Mouse (Mus musculus): ENCODE measurements at regions not wholly inside any gene's neighbourhood (a gene's known extent, or its start where the extent isn't known, plus 50 kb on each side); places are given as distances from the start of the nearest gene placed in this dataset.

- no peak for DNase-seq (ENCODE audit: low read depth, low spot score)
These were observed 378.2 kb downstream of the Gm9195 start for GRCm38 (mm10) chr14:72113377-72113993.

- no peak for DNase-seq (ENCODE audit: low read depth, low spot score)
These were observed 380.9 kb downstream of the Gm9195 start for GRCm38 (mm10) chr14:72110689-72111088.

GRCm38 (mm10) chr14:72091579-72091978 lies 400.1 kb downstream of the Gm9195 start:
- no peak for DNase-seq (ENCODE audit: low read depth, low spot score)

DNA sequence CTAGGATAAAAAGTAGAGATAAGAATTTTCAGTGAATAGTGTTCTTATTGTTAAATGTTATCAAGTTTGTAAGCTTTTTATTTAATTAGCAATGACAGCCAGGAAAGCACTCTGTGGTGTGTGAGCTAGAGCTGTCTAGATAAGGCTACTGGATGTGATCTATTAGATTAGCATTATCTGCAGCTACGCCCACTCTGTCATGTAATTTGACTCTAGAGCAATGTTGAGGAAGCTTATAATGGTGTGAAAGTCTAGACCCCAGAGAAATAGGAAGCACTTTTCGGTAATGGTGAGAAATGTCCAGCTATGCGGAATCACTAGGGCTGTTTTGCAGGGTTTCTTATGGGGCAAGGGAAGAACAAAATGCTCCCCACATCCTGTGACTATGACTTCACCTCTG lies 410.2 kb downstream of the Gm9195 start:
- DNase-seq (ENCODE audit: low read depth, low spot score), result no peak

- DNase-seq (ENCODE audit: low read depth, low spot score), result no peak
These were observed 427.4 kb downstream of the Gm9195 start for GRCm38 (mm10) chr14:72064111-72064812.

- DNase-seq (ENCODE audit: low read depth, low spot score), result no peak
These were observed 448.8 kb downstream of the Gm9195 start for GRCm38 (mm10) chr14:72042881-72043236.

GRCm38 (mm10) chr14:72042112-72042880 lies 449.3 kb downstream of the Gm9195 start:
- no peak for DNase-seq (ENCODE audit: low read depth, low spot score)

DNA sequence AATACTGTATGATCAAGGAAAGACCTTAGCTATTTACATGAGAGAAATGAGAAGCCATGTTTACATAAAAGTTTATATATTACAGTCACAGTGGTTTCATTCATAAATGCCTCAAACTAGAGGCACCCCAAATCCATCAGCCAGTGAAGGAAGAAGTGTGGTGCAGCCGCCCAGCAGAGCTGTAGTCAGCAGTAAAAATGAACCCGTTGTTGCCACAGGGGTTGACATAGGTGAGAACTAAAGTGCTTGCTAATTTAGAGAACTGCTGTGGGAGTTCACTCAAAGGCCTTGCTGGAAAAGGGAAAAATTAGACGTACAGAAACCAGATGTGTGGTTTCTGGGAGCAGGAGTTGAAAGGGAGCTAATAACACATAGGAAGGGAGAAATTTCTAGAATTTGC lies 461.2 kb downstream of the Gm9195 start:
- no peak for DNase-seq (ENCODE audit: low read depth, low spot score)

DNA sequence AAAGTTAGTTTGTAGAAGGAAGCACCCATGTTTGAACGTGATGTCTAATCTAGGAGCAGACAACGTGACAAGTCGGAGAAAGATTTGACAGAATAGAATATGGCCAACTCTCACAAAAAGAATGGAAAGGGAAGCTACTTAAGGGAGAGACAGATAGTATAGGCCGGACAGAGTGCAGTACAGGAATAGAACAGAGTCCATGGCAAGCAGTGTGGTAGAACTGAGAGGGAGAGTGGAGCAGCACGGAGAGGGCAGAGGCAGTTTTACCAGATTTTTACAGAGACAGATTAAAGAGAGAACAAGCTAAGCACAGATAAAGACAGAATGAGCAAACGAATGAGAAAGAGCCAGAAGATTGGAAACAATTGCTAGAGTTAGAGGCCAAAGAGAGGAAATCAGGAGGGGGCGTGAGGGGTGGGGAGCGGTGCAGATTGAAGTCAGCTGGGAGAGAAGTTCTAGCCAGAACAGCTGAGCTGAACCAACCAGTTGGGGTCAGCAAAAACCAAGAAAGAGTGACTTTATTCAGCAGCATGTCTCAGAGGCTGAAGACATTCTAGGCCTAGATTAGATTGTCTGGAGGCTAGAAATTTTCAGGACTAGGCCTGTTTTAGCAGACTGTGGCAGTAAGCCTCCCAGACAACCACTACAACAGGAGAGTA lies 464.1 kb downstream of the Gm9195 start:
- no peak for DNase-seq (ENCODE audit: low read depth, low spot score)

GRCm38 (mm10) chr14:72004371-72004770 lies 487.3 kb downstream of the Gm9195 start:
- no peak for DNase-seq (ENCODE audit: low read depth, low spot score)

DNA sequence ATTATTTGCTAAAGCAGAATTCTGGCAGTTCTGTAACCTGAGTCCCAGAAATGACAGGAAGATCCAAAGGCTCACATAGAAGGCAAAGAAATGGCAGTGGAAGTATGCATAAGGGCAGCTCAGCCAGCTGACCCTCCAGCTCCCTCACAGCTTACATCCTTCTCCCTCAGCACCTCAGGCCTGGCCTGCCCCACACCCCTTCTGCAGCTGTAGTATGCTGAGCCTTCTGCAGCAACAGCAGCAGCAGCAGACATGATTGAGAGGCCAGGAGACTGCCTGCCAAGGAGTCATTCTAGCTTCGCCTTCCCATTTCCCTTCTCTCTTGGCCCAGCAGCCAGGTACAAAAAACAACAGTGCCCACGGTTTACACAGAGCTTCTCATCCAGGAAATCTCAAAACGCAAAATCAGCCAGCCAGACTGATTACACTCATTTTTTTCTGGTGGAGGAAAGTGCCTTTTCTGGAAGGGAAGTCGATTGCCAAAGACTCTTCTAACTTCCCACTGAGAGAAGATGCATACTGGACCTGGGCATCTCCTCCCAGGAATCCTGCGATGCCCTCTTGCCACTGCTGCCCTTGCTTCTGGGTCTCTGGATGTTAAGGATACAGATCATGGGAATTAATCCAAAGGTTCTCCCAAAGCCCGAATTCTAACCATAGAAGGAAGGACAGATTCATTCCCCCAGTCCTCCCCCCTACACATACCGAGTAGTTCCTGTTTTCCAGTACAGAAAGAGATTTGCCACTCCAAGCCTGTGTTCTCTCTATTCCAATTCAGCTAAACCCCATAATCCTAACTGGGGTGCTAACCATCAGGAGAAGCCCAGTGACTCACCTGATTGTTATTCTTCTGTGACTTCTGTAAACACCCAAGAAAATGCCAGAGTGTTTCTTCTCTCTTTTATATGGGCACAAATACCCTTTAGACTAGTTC lies 489.2 kb downstream of the Gm9195 start:
- DNase-seq (ENCODE audit: low read depth, low spot score), result no peak

- no peak for DNase-seq (ENCODE audit: low read depth, low spot score)
These were observed 518.6 kb downstream of the Gm9195 start for GRCm38 (mm10) chr14:71973016-71973415.

DNA sequence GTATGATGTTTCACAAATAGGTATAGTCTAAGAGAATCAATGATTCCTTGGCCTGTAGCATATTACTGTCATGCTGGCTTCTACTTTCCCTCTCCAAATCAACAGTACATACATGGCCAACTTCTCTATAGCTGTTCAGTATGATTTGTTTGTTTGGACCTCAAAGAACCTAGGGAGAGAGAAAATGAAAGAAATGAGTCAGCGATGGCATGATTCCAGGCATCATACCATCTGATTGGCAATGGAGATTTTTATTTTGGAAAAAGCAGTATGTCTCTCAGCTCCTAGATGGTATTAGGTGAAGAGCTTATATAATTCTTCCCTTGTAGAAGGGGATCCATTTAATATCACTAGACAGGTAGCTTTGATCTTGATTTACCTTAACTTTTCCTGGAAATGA lies 519.1 kb downstream of the Gm9195 start:
- DNase-seq (ENCODE audit: low read depth, low spot score), result no peak

DNA sequence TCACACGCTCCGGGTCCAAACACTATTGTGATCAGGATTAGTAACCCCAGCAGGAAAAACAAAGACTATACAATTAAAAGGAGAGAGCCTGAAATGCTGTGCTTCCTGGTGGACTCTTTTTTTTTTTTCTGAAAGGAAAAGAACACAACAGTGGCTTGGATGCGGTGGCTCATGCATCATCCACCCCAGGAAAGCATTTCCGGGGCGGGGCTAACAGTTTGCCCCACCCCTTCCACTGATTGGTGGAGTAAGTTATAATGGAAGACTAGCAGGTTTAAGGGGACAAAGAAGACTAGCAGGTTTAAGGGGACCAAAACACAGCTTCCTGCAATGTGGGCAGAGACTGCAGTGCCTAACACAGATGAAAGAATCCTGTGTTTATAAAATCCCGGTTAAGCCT lies 524.0 kb downstream of the Gm9195 start:
- DNase-seq (ENCODE audit: low read depth, low spot score), result peak; percentile 1

DNA sequence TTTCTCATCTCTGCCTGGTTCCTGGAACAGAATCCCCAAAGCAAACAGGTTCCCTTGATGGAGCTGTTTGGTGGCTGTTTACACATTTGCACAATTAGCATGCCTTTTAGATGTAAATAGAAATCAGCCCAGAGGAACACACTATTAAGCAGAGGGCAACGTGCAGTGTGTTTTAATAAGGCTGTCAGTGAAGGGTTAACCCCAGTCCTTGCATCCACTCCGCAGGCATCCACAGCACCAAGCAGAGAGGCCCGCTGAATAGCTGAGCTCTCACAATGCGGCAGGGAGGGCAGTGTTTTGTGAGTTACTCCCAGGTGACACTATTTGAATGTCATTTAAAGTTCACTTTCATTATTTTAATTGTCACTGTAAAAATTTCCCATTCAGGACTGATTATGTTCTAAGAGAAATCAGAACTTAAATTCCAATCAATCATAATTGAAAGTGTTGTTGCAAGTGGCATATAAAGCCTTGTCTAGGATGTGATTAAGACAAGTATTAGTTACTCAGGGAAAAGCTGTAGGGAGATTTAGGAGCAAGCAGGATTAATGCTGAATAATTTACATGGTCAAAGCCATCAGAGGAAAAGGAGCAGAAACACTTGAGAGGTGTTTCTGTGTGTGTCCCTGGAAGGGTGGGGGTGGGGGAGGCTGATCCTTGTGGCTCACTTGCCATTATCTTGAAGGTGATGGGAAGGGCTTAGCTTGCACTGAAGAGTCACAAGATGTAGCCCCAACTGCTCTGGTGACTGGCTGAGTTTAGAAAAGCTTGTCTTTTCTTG lies 528.1 kb downstream of the Gm9195 start:
- peak; percentile 1 for DNase-seq (ENCODE audit: low read depth, low spot score)

DNA sequence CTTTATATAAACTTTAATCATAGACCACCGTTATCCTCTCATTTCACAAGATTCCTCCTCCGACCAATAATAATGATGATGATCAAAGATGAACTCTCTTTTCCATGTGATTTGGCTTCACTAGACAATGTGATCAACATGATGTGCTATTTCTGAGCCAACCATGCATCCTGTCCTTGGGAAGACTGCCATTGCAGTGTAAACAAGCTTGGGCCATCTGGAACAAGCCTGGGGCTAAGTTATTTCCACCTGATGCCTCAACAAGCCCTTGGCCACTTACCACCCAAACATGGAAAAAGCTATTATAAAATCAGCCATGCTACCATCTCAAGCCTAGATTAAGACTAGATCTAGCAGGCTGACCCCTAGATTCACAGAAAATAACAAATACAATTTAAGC lies 542.9 kb downstream of the Gm9195 start:
- DNase-seq (ENCODE audit: low read depth, low spot score), result no peak

DNA sequence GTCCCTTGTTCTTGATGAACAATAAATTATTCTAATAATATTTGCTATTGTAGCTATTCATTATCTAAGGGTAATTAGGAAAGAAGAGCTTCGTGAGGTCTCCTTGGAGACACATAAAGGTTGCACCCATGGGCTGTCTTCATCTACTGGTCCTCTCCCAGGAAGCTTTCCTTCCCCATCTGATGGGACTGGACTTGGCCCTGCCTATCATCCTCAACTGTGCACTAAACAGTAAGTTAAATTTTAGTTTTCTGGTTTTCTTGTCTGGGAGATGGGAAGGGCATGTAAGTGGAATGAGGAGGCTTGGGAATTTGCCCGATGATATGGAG lies 554.5 kb downstream of the Gm9195 start:
- no peak for DNase-seq (ENCODE audit: low read depth, low spot score)

GRCm38 (mm10) chr14:71936373-71937156 lies 555.1 kb downstream of the Gm9195 start:
- no peak for DNase-seq (ENCODE audit: low read depth, low spot score)

DNA sequence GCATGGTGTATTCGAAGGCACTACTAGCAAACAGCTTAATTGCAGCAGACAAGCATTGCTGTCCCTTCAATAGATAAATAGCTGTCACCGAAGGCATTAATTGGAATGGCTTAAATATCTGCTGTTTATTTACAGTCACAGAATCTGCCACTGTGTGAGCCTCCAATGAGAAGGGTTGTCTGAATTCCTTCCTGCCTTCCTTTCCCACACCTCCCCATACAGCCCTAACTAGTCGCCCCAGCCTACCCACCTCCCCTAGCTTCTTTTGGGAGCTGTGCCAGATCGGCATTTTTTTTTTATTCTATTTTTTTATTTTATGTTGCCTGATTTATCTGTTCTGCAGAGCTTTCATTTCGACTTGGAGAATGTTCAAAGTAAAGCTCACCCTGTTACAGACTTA lies 575.7 kb downstream of the Gm9195 start:
- DNase-seq (ENCODE audit: low read depth, low spot score), result no peak

DNA sequence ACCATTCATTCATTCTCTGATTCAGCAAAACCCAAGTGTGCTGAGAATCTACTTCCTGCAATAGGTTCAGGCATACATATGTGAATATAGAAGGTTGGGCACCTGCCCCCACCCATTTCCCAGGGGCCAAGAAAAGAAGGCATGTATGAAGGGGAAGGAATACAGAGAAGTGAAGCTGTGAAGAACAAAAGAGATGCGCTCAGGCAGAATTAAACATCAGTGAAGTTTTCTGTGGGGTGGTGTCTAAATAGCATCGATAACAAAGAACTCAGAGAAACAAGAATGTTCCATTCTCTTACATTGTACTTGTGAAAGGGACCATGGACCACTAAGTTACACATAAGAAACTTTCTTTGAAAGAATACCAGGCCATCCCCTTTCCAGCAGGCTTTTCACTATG lies 580.7 kb downstream of the Gm9195 start:
- no peak for DNase-seq (ENCODE audit: low read depth, low spot score)
